Mouse (Mus musculus) kidney, postnatal 10 days (tissue): ENCODE results near the gene Tmem98.

ENCODE experiments used
- DNase-seq: peaks from one replicate; pipeline ENCODE4 v3.0.0; 2021; ENCODE audit warnings: mixed read lengths

Tmem98 gene

GRCm38 (mm10) chr11:80809993-80810821, at the start of gene Tmem98:
TSS of gene Tmem98 (plus strand) at chr11:80810175.
- DNase-seq, result peak; percentile 77

DNA sequence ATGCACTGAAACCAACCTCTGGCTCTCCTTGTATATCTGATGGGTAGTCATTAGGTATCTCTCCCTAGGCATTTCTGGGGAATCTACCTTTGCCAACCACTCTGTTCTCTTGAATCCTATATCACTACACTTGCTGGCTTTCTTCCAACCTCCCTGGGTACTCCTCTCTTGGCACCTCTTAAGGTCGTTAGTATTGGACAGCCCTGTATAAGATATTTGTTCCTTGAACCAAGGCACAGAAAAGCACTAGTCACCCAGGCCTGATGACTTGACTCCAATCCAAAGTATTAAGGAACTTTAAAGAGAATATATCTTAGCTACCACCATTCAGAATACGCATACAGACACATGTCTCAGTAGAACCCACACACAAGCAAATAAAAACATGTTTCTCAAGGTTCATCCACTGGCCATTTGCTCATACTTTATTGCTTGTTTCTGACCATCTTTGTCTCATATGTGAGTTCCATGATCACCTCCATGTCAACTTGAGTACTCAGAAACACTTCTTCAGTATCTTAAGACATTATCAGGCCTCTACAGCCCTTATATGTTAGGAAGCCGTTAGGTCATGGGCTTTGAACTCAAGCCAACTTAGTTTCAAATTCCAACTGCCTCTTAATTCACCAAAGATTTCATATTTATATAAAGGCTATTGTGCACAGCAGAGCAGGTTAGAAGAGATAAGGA, 48.5 kb upstream of the Tmem98 start:
- no peak for DNase-seq

DNA sequence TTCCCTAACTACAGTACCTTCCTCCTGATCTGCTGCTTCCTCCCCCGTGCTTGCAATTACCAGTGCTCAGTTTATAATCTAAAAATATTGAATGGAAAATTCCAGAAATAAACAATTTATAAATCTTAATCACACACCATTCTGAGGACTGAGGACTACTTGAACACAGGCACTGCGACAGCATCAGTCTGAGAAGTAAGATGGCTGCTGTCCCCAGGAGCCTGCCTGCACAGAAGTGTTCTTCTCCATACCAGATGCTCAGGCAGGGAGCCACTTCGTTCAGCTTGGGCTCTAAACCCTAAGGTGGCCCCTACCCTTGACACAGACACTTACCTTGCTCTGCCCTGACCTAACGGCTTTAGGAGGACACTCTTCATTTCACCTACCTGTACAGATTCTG, 47.9 kb upstream of the Tmem98 start:
- DNase-seq, result no peak

- DNase-seq, result no peak
These were observed 43.9 kb upstream of the Tmem98 start for GRCm38 (mm10) chr11:80766068-80766467.

DNA sequence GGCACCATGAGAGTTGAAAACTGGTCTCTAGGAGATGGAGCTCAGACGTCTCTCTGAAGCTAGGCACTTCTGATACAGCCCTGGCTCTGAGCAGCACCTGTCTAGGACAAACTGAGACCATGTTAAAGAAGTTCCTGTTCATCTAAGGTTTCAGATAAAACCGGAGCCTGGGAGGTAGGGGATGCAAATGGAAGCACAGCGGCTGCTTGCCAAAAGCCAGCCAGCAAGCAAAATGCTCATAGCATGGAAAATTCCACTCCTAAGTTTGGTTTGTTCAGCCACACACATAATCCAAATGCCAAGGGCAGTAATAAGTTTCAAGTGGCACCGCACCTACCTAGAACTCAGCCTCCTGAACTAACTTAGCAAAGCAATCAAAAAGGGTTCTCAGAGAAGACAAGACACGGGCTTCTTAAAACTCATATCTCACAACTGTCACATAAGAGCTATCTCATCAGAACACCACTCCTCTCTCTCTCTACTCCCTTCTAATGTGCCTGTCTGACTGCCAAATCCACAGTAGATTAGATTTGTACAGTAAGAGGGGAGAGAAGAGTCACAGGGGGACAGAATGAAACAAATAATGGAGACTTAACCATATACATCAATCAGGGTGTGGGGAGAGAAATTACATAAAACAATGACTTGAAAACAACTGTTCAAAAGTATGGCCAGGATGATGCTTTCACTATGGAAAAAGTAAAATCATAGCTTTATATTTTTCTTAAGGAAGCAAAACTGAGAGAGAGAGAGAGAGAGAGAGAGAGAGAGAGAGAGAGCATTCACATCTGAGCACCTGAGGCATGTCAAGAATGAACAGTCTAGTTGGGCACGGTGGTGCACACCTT, 43.3 kb upstream of the Tmem98 start:
- peak; percentile 44 for DNase-seq

DNA sequence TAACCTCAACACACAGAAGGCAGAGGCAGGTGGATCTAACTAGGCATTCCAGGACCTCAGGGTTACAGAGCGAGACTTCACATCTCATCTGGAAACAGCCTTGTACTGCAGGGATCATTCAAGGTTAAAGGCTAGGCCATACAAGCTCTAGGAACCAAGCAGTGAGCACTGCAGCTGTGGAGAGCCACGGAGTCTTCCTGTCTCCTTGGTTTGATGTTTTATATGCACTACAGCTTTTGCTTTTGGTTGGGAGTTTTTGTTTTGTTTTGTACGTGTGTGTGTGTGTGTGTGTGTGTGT, 42.7 kb upstream of the Tmem98 start:
- no peak for DNase-seq

DNA sequence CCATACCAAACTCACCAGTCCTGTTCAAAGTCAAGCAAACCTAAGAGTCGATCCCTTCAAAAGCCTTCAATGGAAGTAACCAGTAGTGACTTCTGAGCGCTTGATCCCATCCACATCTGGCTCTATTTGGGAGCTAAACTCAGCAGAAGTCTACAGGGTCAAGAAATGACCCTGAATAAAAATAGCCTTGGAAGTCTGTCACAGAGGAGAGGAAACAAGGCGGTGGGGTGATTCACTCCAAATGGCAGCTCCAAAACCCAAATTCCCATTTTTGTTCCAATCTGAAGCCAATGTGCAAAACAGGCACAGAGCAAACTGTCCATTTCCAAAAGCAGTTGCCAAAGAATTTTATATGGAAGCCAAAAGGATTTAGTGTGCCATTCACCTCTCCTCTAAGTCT, 38.8 kb upstream of the Tmem98 start:
- no peak for DNase-seq

DNA sequence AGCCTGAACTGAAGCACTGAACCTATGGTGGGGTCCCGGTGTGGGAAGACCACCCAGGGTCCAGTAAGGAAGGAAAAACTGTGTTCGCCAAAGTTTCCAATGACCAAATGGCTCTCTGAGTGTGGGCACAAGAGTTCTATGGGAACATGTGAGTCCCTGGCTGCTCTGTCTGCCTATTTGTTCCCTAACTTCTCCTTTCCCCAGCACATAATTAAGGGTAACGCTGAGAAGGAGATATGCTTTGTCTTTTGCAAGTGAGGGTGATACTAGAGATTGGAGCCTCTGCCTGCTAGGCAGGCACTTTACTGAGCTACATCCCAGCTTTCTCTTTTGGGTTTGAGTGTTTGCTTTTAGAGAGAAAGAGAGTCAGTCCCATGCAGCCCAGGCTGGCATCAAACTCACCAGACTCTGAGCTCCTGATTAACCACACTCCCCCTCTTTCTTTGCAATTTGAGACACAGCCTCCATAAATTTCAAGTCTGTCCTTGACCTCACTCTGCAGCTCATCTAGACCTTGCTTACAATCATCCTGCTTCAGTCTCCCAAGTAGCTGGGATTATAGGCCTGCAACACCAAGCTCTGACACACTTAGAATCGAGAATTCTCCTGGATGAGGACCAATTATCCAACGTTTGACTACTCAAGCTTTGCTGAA, 38.3 kb upstream of the Tmem98 start:
- no peak for DNase-seq

- no peak for DNase-seq
These were observed 37.3 kb upstream of the Tmem98 start for GRCm38 (mm10) chr11:80772595-80773210.

GRCm38 (mm10) chr11:80775535-80775934, 34.4 kb upstream of the Tmem98 start:
- no peak for DNase-seq

- no peak for DNase-seq
These were observed 32.3 kb upstream of the Tmem98 start for GRCm38 (mm10) chr11:80777708-80778107.

- no peak for DNase-seq
These were observed 31.8 kb upstream of the Tmem98 start for GRCm38 (mm10) chr11:80778157-80778556.

GRCm38 (mm10) chr11:80778916-80779526, 31.0 kb upstream of the Tmem98 start:
- no peak for DNase-seq

- peak; percentile 95 for DNase-seq
These were observed 30.2 kb upstream of the Tmem98 start, which contains the start of gene Myo1d for GRCm38 (mm10) chr11:80779527-80780344. TSS of gene Myo1d (minus strand) at chr11:80780025.

DNA sequence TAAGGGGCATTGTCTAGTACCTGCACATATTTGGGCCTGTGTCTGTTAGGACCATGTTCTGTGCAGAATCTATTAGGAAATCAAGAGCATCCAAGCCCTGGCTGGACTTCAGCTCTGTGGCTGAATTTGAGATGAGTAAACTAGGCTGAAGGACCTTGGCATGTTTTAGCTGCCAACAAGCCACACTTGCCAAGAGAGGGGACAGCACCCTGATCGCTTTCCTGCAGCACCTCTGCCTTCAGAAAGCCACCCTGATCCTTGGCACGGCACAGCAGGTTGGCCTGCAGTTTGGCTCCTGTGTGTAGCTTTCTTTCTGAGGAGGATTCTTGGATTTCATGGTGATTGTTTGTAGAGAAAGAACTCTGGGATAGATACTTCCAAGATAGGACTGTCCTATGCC, 28.4 kb upstream of the Tmem98 start:
- DNase-seq, result no peak

DNA sequence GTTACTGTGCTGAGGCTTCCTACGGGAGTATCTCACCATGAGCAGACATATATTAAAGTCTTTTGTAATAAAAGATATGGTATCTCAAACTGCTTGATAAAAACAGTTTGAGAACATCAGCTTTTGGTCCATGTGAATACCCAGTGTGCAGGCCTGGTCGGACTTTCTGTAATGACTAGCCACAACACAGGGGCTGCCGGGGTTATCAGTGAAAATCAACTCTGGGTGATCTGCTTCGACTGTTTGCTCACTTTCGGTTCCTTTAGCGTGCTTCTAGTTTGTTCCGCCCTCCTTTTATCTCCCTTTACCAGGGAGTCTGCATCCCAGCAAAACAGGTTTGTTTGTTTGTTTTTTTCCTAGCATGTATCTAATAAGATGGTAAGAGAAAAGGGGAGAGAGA, 26.5 kb upstream of the Tmem98 start:
- no peak for DNase-seq

DNA sequence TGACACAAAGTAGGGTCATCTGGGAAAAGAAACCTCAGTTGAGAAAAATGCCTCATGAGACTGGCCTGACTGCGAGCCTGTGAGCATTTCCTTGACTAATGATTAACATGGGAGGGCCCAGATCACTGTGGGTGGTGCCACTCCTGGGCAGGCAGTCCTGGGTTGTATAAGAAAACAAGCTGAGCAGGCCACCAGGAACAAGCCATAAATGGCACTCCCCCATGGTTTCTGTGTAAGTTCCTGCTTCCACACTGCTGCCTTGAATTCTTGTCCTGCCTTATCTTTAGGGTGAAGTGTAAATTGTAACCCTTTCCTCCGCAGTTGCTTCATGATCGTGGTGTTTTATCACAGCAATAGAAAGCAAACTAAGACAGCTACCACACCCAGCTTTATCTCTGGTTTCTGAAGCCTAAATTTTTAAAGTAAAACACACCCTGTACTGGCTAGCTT, 25.7 kb upstream of the Tmem98 start:
- DNase-seq, result peak; percentile 76

DNA sequence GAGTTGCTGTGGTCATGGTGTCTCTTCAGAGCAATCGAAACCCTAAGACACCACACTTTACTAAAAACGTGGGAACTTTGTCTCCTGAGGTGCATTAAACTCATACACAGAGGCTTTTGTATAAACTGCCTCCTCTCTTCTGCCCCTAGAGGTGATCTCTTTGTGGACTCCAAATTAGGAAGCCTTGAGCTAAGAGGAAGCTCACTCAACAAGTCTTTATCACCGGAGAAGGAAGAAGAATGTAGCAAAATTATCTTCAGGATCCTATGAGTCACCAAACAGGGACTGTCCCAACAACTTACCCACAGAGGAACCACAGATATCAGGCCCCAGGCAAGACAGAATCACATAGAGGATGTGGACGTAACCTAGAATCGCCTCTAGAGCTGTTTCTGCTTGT, 24.3 kb upstream of the Tmem98 start:
- no peak for DNase-seq

- no peak for DNase-seq
These were observed 20.2 kb upstream of the Tmem98 start for GRCm38 (mm10) chr11:80789647-80790240.

- DNase-seq, result no peak
These were observed 19.6 kb upstream of the Tmem98 start for GRCm38 (mm10) chr11:80790413-80790812.
